Mouse (Mus musculus) CH12.LX (cell line): ENCODE measurements at regions not wholly inside any gene's neighbourhood (a gene's known extent, or its start where the extent isn't known, plus 50 kb on each side); places are given as distances from the start of the nearest gene placed in this dataset.

Source experiments
- DNase-seq: peaks from one replicate; pipeline ENCODE4 v3.0.0-alpha.2; 2013; ENCODE audit errors: extremely low read depth
- H3K27ac ChIP-seq: 2 replicates; pipeline ENCODE4 v1.5.1; 2012; ENCODE audit warnings: low read depth, mild to moderate bottlenecking, control low read depth, moderate library complexity; ENCODE audit not compliant: insufficient read depth
- H3K27me3 ChIP-seq: replicated peaks from 2 replicates; pipeline ENCODE3; 2012; ENCODE audit warnings: inconsistent platforms
- H3K36me3 ChIP-seq, 2 experiments: replicated peaks in 1 of 2; 2 replicates each; pipeline versions ENCODE3 to v1.6.1; 2012; ENCODE audit warnings: inconsistent platforms in 1 of 2, low read length in 1 of 2, mild to moderate bottlenecking in 1 of 2, mixed read lengths in 1 of 2, moderate library complexity in 1 of 2; ENCODE audit not compliant: control insufficient read depth in 1 of 2, insufficient read depth in 1 of 2
- H3K4me1 ChIP-seq, 2 experiments: 2 replicates each; pipeline ENCODE4 v1.6.1; 2012; ENCODE audit warnings: inconsistent platforms in 1 of 2, moderate library complexity in 1 of 2; ENCODE audit not compliant: insufficient read depth in 2 of 2, control insufficient read depth in 1 of 2
- H3K4me2 ChIP-seq: 2 replicates; pipeline ENCODE4 v1.6.1; 2012; ENCODE audit warnings: low read depth, mild to moderate bottlenecking, control low read depth; ENCODE audit not compliant: poor library complexity, insufficient read depth, severe bottlenecking
- H3K4me3 ChIP-seq, 3 experiments: fragments of 150-350 bp in 1 of 3; sonication (generic) in 1 of 3; replicated peaks in 1 of 3; 2 replicates each; pipeline versions ENCODE3 to v1.5.1; 2011 to 2012; ENCODE audit warnings: low read depth in 2 of 3, low read length in 2 of 3, mild to moderate bottlenecking in 2 of 3, moderate library complexity in 2 of 3, control low read depth in 1 of 3, improper control_type of control experiment in 1 of 3, inconsistent platforms in 1 of 3, mixed read lengths in 1 of 3; ENCODE audit not compliant: poor library complexity in 1 of 3
- H3K79me2 ChIP-seq: replicated peaks from 2 replicates; pipeline ENCODE4 v1.6.1; 2012; ENCODE audit warnings: mild to moderate bottlenecking, moderate library complexity; ENCODE audit not compliant: control insufficient read depth, poor library complexity, insufficient read depth, severe bottlenecking; ENCODE audit errors: extremely low read depth
- H3K9ac ChIP-seq: 2 replicates; pipeline ENCODE4 v1.6.1; 2012; ENCODE audit warnings: low read depth, mild to moderate bottlenecking, control low read depth, moderate library complexity; ENCODE audit not compliant: insufficient read depth
- H3K9me3 ChIP-seq: replicated peaks from 2 replicates; pipeline ENCODE3; 2012; ENCODE audit warnings: low read length, inconsistent platforms, mixed read lengths
- BHLHE40 ChIP-seq: IDR thresholded peaks from 2 replicates; pipeline ENCODE4 v1.6.1; 2011; ENCODE audit warnings: mild to moderate bottlenecking, low read depth, low read length, improper control_type of control experiment
- CHD1 ChIP-seq: IDR thresholded peaks from 2 replicates; pipeline ENCODE4 v1.6.1; 2012; ENCODE audit warnings: low read depth, low read length, improper control_type of control experiment, inconsistent platforms
- CHD2 ChIP-seq: IDR thresholded peaks from 2 replicates; pipeline ENCODE4 v1.6.1; 2011; ENCODE audit warnings: low read length, improper control_type of control experiment
- CTCF ChIP-seq, 2 experiments: IDR thresholded peaks in 1 of 2; conservative IDR thresholded peaks in 1 of 2; 2 replicates each; pipeline ENCODE4 v1.5.1; 2011 to 2012; ENCODE audit warnings: low read depth in 2 of 2, low read length in 2 of 2, improper control_type of control experiment in 1 of 2, inconsistent platforms in 1 of 2, mild to moderate bottlenecking in 1 of 2, moderate library complexity in 1 of 2
- E2F4 ChIP-seq: IDR thresholded peaks from 2 replicates; pipeline ENCODE4 v1.6.1; 2011; ENCODE audit warnings: low read depth, low read length, improper control_type of control experiment; ENCODE audit not compliant: insufficient replicate concordance
- ELF1 ChIP-seq: IDR thresholded peaks from 2 replicates; pipeline ENCODE4 v1.6.1; 2014; ENCODE audit warnings: low read depth, mild to moderate bottlenecking, inconsistent platforms, low read length, improper control_type of control experiment
- EP300 ChIP-seq: IDR thresholded peaks from 2 replicates; pipeline ENCODE4 v1.6.1; 2011; ENCODE audit warnings: low read length, improper control_type of control experiment
- ETS1 ChIP-seq: conservative IDR thresholded peaks from 2 replicates; pipeline ENCODE4 v1.6.1; 2012; ENCODE audit warnings: low read depth, mild to moderate bottlenecking, inconsistent platforms, low read length, improper control_type of control experiment, moderate library complexity
- GABPA ChIP-seq: IDR thresholded peaks from 2 replicates; pipeline ENCODE4 v1.6.1; 2012; ENCODE audit warnings: low read depth, low read length, improper control_type of control experiment, inconsistent platforms; ENCODE audit not compliant: insufficient replicate concordance
- HCFC1 ChIP-seq: IDR thresholded peaks from 2 replicates; pipeline ENCODE4 v1.6.1; 2012; ENCODE audit warnings: low read depth, mild to moderate bottlenecking, inconsistent platforms, low read length, improper control_type of control experiment
- IRF4 ChIP-seq: IDR thresholded peaks from 2 replicates; pipeline ENCODE4 v1.6.1; 2014; ENCODE audit warnings: low read depth, mild to moderate bottlenecking, inconsistent platforms, low read length, improper control_type of control experiment
- JUN ChIP-seq: IDR thresholded peaks from 2 replicates; pipeline ENCODE4 v1.6.1; 2011; ENCODE audit warnings: low read depth, mild to moderate bottlenecking, low read length, improper control_type of control experiment, moderate library complexity; ENCODE audit not compliant: insufficient read depth
- JUND ChIP-seq: conservative IDR thresholded peaks from 2 replicates; pipeline ENCODE4 v1.6.1; 2011; ENCODE audit warnings: low read depth, low read length, improper control_type of control experiment
- KAT2A ChIP-seq: IDR thresholded peaks from 2 replicates; pipeline ENCODE4 v1.6.1; 2012; ENCODE audit warnings: low read length, improper control_type of control experiment, inconsistent platforms; ENCODE audit not compliant: insufficient replicate concordance
- MAFK ChIP-seq: IDR thresholded peaks from 2 replicates; pipeline ENCODE4 v1.6.1; 2011; ENCODE audit warnings: low read length, improper control_type of control experiment; ENCODE audit not compliant: insufficient replicate concordance
- MAX ChIP-seq: IDR thresholded peaks from 2 replicates; pipeline ENCODE4 v1.6.1; 2011; ENCODE audit warnings: low read length, improper control_type of control experiment
- MAZ ChIP-seq: IDR thresholded peaks from 2 replicates; pipeline ENCODE4 v1.6.1; 2012; ENCODE audit warnings: low read depth, mild to moderate bottlenecking, inconsistent platforms, low read length, improper control_type of control experiment, moderate library complexity
- MEF2A ChIP-seq: IDR thresholded peaks from 2 replicates; pipeline ENCODE4 v1.6.1; 2014; ENCODE audit warnings: low read depth, mild to moderate bottlenecking, inconsistent platforms, low read length, improper control_type of control experiment, borderline replicate concordance
- MXI1 ChIP-seq: IDR thresholded peaks from 2 replicates; pipeline ENCODE4 v1.6.1; 2011; ENCODE audit warnings: mild to moderate bottlenecking, low read depth, low read length, improper control_type of control experiment
- MYC ChIP-seq: IDR thresholded peaks from 2 replicates; pipeline ENCODE4 v1.6.1; 2011; ENCODE audit warnings: low read depth, mild to moderate bottlenecking, improper control_type of control experiment, low read length
- NELFE ChIP-seq: IDR thresholded peaks from 2 replicates; pipeline ENCODE4 v1.6.1; 2011; ENCODE audit warnings: low read depth, low read length, improper control_type of control experiment
- NRF1 ChIP-seq: IDR thresholded peaks from 2 replicates; pipeline ENCODE4 v1.6.1; 2014; ENCODE audit warnings: low read depth, mild to moderate bottlenecking, inconsistent platforms, low read length, improper control_type of control experiment, moderate library complexity
- PAX5 ChIP-seq: IDR thresholded peaks from 2 replicates; pipeline ENCODE4 v1.6.1; 2012; ENCODE audit warnings: low read length, inconsistent platforms, mixed read lengths
- POLR2A ChIP-seq: IDR thresholded peaks from 2 replicates; pipeline ENCODE4 v1.6.1; 2011; ENCODE audit warnings: low read depth, mild to moderate bottlenecking, improper control_type of control experiment, low read length
- POLR2AphosphoS2 ChIP-seq: IDR thresholded peaks from 2 replicates; pipeline ENCODE4 v1.6.1; 2011; ENCODE audit warnings: low read depth, low read length, improper control_type of control experiment
- RAD21 ChIP-seq: IDR thresholded peaks from 2 replicates; pipeline ENCODE4 v1.6.1; 2011; ENCODE audit warnings: low read depth, mild to moderate bottlenecking, low read length, improper control_type of control experiment, moderate library complexity
- RCOR1 ChIP-seq: conservative IDR thresholded peaks from 2 replicates; pipeline ENCODE4 v1.6.1; 2012; ENCODE audit warnings: low read depth, mild to moderate bottlenecking, inconsistent platforms, low read length, improper control_type of control experiment
- SIN3A ChIP-seq: IDR thresholded peaks from 2 replicates; pipeline ENCODE4 v1.6.1; 2012; ENCODE audit warnings: low read length, improper control_type of control experiment, inconsistent platforms
- SMC3 ChIP-seq: IDR thresholded peaks from 2 replicates; pipeline ENCODE4 v1.6.1; 2011; ENCODE audit warnings: low read depth, low read length, improper control_type of control experiment
- TBP ChIP-seq: conservative IDR thresholded peaks from 2 replicates; pipeline ENCODE4 v1.6.1; 2011; ENCODE audit warnings: low read depth, low read length, improper control_type of control experiment
- TCF12 ChIP-seq: IDR thresholded peaks from 2 replicates; pipeline ENCODE4 v1.6.1; 2014; ENCODE audit warnings: low read depth, mild to moderate bottlenecking, inconsistent platforms, low read length, improper control_type of control experiment
- UBTF ChIP-seq: IDR thresholded peaks from 2 replicates; pipeline ENCODE4 v1.6.1; 2012; ENCODE audit warnings: low read depth, mild to moderate bottlenecking, inconsistent platforms, low read length, improper control_type of control experiment, moderate library complexity
- USF1 ChIP-seq: IDR thresholded peaks from 2 replicates; pipeline ENCODE4 v1.6.1; 2014; ENCODE audit warnings: low read depth, mild to moderate bottlenecking, inconsistent platforms, low read length, improper control_type of control experiment
- USF2 ChIP-seq: conservative IDR thresholded peaks from 2 replicates; pipeline ENCODE4 v1.6.1; 2011; ENCODE audit warnings: low read depth, low read length, improper control_type of control experiment
- ZC3H11A ChIP-seq: IDR thresholded peaks from 2 replicates; pipeline ENCODE4 v1.6.1; 2012; ENCODE audit warnings: low read depth, mild to moderate bottlenecking, inconsistent platforms, low read length, improper control_type of control experiment
- ZKSCAN1 ChIP-seq: IDR thresholded peaks from 2 replicates; pipeline ENCODE4 v1.6.1; 2012; ENCODE audit warnings: low read depth, inconsistent platforms, low read length, improper control_type of control experiment, borderline replicate concordance
- ZMIZ1 ChIP-seq: IDR thresholded peaks from 2 replicates; pipeline ENCODE4 v1.6.1; 2012; ENCODE audit warnings: low read depth, mild to moderate bottlenecking, inconsistent platforms, low read length, improper control_type of control experiment
- ZNF384 ChIP-seq: IDR thresholded peaks from 2 replicates; pipeline ENCODE4 v1.6.1; 2012; ENCODE audit warnings: low read depth, low read length, improper control_type of control experiment, inconsistent platforms
- dilution Hi-C: fragments of 300-500 bp; cut with MboI; formaldehyde crosslinking; loops from 2 replicates; pipeline ENCODE4 v1.14.3; 2020; ENCODE audit warnings: low sequenced_read_pairs; ENCODE audit not compliant: extremely low pct_unique_long_range_greater_than_20kb, extremely low pct_ligation_motif_present
- in situ Hi-C: fragments of 300-500 bp; cut with MboI; formaldehyde crosslinking; loops from 3 replicates; pipeline ENCODE4 v1.14.3; 2019; ENCODE audit warnings: low sequenced_read_pairs, low pct_ligation_motif_present, low pct_unique_long_range_greater_than_20kb, mixed read lengths

DNA sequence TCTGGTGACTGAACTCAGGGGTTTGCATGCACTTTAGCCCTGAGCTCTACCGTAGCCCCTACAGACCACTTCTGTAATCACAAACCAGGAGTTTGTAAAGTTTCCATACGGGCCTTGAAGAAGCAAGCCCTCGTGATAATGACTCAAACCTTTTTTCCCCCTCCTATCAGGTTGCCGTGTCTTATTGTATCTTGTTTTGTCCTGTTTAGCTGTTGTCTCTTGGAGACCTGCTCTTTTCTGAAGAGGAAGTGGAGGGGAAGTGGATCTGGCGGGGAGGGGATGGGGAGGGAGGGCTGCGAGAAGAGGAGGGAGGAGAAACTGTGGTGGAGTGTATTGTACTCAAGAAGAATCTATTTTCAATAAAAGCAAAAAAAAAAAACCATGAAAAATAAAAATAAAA, 87.0 kb downstream of the Fam43a start:
- Histone ChIP-seq H3K4me2 (peak overlapping the region; percentile 24; the same call in 1 of the 2 replicates), H3K4me1 (peaks cover 22 to 59% of the 10 kb centered on the region in 2 experiments), H3K36me3 (no peaks in the 10 kb centered on the region), H3K27ac (peak overlapping the region; percentile 27; the same call in 1 of the 2 replicates), H3K79me2 (no peaks in the 10 kb centered on the region), H3K9me3 (peaks cover 9% of the 10 kb centered on the region), H3K4me3 (no peak overlapping the region), H3K9ac (no peak overlapping the region), H3K27me3 (no peaks in the 10 kb centered on the region)
- DNase-seq: peak; percentile 93
- TF ChIP-seq ELF1 (peak; percentile 65; the same call in 1 of the 2 replicates), KAT2A (no peak), MAZ (peak; percentile 93), TCF12 (peak; percentile 66; the same call in 1 of the 2 replicates), ETS1 (peak; percentile 75), MAFK (peak; percentile 74; the same call in 1 of the 2 replicates), POLR2A (no peak), E2F4 (no peak), EP300 (peak; percentile 87), MYC (peak; percentile 59; the same call in 1 of the 2 replicates), RAD21 (peak; percentile 12), NELFE (no peak), ZNF384 (no peak; the same call in 1 of the 2 replicates), GABPA (no peak), ZKSCAN1 (no peak), MAX (peak; percentile 53; the same call in 1 of the 2 replicates), CTCF (conservative IDR thresholded peaks at IDR 0.05 in 1 of 2, IDR thresholded peaks at IDR 0.05 in 1 of 2; ENCODE audit: low read depth in 2 of 2, low read length in 2 of 2) (no peak), USF2 (no peak), CHD2 (peak; percentile 68), UBTF (no peak), MEF2A (peak; percentile 66), MXI1 (peak; percentile 60), BHLHE40 (peak; percentile 81), IRF4 (0 out of 2 replicates have a peak, but pooled peaks have one; percentile 33), RCOR1 (peak; percentile 73; the same call in 1 of the 2 replicates), SMC3 (peak; percentile 32; the same call in 1 of the 2 replicates), HCFC1 (peak; percentile 48), ZC3H11A (no peak), SIN3A (peak; percentile 63; the same call in 1 of the 2 replicates), TBP (no peak), ZMIZ1 (no peak), POLR2AphosphoS2 (no peak), JUN (peak; percentile 51; the same call in 1 of the 2 replicates), JUND (peak; percentile 62; the same call in 1 of the 2 replicates), USF1 (no peak), PAX5 (no peak), CHD1 (no peak), NRF1 (no peak)
- dilution Hi-C loops: no loop called here
- in situ Hi-C loops: no loop called here
